Mouse (Mus musculus) gastrocnemius, postnatal 14 days (tissue): Measurements from ENCODE around the gene Sync. TPM values are rescaled to one million over a fixed set of nuclear protein-coding genes. Genes with fewer than 3 reads are reported as not detected.

Experiments
- DNase-seq: peaks from one replicate; pipeline ENCODE4 v3.0.0; 2021; ENCODE audit warnings: mixed read lengths
- intact Hi-C: fragments of 180-260 bp; cut with DNase I; formaldehyde crosslinking; loops from one replicate; pipeline ENCODE4 v1.15.1; 2025; ENCODE audit warnings: low total_unique reads
- total RNA-seq, 2 experiments: library from RNA; stranded (reverse); gene quantifications; 2 replicates each; pipeline ENCODE4 v1.2.3; 2021

Gene Sync
- total RNA-seq, 2 experiments from 2014 or later, result 50.0 to 63.6 TPM

DNA sequence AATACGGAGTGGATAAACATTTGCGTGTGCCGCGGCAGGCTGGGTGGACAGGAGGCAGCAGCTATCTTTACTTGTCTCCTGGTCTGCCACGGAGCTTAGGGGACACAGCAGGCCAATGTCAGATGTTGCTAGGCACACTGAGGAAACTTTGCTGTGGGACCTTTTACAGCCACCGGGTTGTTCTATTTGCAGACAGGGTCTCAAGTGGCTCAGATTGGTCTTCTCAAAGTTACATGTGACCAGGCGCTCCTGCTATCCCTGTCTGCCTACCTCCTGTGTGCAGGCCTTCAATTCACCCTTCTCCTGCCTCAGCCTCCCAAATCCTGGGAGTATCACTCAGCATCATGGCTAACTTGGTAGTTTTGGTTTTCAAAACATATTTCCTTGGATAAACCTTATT, 8.6 kb downstream of the Sync start:
- intact Hi-C loops, result no loop called here
- no peak for DNase-seq

DNA sequence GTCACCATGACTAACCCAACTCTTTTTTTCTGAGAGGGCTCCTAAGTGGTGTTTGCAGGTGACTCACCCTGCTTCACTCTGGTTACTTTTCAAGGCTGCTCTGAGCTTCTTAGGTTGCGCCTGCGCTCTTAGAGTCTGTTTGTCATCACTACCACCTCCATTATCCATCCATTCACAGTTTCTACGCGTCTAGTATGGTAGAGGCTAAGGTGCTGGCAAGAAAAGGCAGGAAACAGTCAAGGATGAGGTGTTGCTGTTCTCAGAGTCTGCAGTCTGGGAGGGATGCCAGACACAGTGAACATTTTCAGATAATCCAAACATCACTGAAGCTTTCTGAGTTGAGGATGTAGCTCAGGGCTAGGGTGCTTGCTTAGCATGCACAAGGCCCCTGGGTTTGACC, 10.3 kb downstream of the Sync start:
- DNase-seq, result no peak

DNA sequence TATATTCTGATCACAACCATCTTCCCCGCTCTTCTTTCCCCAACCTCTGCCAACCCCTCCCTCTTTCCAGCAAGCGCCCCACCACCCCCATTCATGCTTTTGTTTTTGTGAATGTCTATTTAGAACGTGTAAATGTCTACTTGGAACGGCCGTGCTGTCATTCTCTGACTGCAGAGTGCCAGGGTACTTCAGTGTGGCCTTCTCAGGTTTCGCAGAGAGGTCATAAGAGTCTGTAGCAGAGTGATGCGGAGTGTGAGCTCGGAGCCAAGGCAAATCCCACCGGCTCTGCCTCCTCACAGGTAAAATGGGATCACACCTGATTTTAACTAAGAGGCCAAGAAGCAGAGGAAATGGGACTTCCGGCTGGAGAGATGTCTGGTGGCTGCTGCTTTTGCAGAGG, 11.7 kb downstream of the Sync start:
- no peak for DNase-seq
- intact Hi-C loops, result no loop called here

More for the DNA sequence above, 10.3 kb downstream of the Sync start:
- intact Hi-C loops, result no loop called here

DNA sequence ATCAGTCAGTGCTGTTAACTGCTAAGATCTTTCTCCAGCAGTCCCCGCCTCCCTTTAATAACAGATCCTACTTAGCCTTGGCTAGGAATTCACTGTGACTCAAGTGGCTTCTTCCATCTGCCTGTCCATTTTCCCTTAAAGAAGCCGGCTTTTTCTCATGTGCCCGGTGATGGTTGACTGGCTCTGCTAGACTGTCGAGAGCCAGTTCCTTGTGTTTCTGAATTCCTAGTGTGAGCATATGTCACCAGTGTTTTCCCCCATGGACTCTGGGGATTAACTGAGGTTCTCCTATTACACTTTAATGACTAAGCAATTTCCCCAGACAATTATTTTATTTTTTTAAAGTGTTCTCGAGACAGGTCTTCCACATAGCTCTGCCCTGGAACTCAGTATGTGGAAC, 16.0 kb downstream of the Sync start:
- intact Hi-C loops, result no loop called here

DNA sequence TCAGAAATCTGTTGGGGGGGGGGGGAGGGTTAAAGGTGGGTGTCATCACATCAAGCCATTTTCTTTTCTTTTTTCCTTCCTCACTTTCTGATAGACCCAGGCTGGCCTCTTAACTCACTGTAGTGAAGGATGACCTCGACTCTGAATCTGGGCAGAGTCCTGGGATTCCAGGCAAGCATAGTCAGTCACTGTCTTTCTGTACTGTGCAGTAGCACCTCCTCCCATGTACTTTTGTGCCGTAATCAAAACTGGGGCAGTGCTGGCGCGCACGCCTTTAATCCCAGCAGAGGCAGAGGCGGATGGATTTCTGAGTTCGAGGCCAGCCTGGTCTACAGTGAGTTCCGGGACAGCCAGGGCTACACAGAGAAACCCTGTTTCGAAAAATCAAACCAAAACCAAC, 16.4 kb downstream of the Sync start:
- no peak for DNase-seq
- intact Hi-C loops, result no loop called here

More for the DNA sequence above, 16.0 kb downstream of the Sync start:
- DNase-seq, result no peak

DNA sequence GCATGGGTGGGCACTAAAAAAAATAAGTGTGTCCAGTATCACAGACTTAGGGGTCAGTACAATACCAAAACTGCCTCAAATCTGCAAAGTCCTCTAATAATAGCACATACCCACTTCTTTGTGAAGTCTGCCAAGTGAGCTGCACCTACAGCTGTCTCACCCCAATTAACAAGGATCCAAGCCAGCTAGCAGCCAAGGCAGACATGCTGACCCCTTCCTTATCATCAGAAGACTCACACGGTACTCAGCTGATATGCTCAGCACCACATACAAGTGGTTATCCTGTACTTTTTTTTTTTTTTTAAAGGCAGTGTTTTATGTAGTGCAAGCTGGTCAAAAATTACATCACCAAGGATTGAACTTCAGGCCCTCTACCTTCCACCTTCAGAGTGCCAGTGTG, 16.9 kb downstream of the Sync start:
- intact Hi-C loops, result no loop called here
- DNase-seq, result no peak

DNA sequence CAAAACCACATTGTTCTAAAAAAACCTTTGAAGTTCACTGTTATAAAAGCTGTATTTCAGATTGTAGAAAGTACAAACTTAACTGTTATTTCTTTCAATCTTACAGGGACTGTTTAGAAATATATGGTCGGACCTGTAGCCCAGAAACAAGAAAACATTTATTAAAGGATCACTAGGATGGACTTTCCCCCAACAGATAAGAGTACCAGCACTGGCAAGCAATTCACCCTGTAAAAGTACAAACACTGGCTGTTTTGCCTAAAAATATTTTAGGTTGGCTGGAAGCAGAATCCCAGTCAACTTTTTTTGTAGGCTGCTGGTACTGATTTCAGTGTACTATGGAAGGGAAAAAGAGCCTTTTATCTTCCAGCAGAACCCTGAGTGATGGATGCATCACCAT, 20.5 kb downstream of the Sync start:
- no peak for DNase-seq
- intact Hi-C loops, result no loop called here

DNA sequence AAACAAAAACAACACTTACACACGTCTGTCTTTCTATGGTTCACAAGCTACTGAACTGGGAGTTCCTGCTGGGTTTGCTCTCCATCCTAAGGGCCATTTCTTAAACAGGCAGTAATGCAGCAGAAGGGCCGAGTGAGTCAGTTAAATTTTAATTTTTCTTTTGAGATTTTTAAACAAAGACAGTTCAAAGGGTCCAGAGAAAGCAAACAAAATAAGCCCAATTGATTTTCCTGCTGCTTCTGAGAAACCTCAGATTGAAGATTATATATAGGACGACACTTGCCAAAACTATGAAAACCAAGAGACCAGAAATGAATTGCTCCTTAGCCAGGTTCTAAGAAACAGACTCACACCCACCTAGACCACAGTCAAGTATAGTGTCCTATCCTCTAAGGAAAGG, 26.5 kb downstream of the Sync start:
- DNase-seq, result no peak
- intact Hi-C loops, result no loop called here

DNA sequence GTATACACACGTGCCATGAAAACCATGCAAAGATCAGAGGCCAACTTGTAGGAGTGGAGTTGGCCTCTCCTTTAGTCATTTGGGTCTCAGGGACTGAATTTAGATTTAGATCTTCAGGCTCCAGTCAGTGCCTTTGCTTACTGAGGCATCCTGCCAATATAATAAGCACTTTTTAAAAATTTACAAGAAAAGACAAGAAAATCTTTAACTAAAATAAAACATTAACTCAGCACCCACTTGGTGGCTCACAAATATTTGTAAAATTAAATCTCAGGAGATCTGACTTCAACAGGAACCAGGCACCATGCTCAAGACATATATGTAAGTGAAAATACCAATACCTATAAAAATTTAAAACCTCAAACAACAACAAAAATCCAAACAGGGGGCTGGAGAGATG, 33.5 kb downstream of the Sync start:
- intact Hi-C loops, result no loop called here
- no peak for DNase-seq

DNA sequence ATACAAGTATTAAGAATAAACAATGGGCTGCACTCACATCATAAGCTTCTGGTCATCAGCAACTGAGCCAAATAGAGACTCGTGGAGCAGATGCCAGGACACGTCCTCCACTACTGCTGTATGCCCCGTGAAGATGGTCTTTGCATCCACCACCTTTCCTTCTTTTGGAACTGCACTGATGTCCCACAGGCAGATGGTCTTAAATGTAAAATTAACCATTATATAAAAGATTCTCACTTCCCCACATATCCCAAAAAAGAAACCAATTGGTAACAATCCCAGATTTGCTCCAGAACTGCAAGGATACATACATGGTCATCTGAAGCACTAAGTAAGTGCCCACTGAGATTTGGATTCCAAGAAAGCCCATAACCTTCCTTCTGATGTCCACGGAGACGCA, 34.6 kb downstream of the Sync start:
- intact Hi-C loops, result no loop called here

DNA sequence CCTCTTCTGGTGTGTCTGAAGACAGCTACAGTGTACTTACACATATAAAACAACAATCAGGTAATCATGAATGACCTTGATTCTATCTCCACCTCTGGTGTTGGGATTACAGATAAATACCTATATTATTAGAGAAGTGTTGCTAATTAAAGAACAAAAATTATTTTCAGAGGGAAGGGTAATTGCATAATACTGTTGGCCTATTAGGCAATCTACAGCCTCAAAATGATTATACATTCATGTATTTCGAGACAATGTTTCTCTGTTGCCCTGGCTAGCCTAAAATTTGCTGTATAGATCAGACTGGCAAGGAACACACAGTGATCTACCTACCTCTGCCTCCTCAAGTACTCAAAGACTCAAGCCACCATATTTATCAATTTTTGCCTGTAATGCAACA, 36.1 kb downstream of the Sync start:
- DNase-seq, result no peak
- intact Hi-C loops, result no loop called here

More for the DNA sequence above, 34.6 kb downstream of the Sync start:
- DNase-seq, result no peak

DNA sequence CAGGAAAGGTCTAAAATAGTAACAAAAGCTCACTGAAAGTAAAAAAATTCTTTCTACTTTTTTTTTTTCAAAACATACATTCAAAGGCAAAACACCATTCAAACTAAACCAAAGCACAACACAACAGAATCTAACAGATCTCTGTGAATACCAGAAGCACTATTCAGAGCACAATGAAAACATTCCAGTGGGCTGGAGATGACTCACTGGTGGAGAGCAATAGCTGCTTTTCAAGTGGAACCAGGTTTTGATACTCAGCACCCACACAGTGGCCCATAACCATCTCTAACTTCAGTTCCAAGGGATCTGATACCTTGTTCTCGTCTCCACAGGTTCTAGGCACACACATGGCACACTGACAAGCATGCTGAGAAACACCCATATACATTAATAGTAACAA, 37.3 kb downstream of the Sync start:
- intact Hi-C loops, result no loop called here
- DNase-seq, result no peak

DNA sequence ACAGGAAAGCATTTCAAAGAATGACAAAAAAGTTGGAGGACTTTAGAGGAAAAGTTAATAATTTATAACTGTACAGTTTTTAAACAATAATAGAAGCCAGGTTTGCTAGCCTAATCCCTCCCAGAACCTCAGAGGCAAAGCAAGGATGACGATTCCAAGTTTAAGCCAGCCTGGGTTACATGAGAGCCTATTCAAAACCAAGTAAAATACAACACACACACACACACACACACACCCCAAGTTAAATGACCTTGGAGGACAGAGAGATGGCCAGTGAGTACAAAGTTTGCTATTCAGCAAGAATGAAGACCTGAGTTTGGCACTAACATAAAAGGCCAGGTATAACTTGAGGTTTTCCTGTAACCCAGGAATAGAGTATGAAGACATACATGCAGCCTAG, 38.8 kb downstream of the Sync start:
- no peak for DNase-seq
- intact Hi-C loops, result no loop called here

DNA sequence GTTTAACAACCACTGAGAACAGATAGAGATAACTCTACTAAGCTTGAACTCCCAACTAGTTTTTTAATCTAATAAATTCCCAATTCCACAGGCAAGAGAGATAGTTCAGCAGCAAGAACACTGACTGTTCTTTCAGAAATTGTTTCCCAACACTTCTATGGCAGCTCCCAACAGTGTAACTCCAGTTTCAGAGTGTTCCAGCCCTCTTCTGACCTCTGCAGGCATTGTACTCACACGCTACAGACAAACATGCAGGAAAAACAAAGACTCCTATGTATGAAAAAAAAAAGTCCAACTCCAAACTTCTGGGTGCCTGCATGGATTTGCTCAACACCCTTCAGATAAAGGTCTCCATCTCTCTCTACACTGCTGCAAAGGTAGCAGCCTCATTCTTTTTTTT, 45.4 kb downstream of the Sync start:
- intact Hi-C loops, result no loop called here
- no peak for DNase-seq

DNA sequence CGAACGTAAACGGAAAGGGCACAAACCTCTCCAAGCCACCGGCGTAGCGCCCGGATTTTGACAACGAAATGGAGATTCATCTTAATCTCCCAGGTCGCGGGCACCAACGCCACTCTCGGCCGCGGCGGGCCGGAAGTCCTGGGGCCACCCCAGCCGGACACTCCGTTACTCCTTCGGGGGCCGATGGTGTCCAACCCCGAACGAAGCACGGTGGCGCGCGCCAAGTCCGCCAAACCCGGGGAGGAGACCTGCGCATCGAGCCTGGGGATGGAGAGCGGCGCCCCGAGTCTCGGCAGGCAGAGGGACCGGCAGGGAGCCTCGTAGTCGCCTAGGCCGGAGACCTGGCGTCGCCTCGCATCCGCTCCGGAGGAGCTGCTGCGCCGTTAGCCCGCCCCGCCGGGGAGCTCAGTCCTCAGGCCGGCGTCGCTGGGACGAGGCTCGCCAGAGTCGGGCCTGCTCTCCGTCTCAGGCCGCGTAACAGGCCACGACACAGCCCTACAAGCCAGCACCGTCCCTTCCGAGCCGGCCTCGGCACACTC, 47.3 kb downstream of the Sync start:
- intact Hi-C loops, result no loop called here
- no peak for DNase-seq

DNA sequence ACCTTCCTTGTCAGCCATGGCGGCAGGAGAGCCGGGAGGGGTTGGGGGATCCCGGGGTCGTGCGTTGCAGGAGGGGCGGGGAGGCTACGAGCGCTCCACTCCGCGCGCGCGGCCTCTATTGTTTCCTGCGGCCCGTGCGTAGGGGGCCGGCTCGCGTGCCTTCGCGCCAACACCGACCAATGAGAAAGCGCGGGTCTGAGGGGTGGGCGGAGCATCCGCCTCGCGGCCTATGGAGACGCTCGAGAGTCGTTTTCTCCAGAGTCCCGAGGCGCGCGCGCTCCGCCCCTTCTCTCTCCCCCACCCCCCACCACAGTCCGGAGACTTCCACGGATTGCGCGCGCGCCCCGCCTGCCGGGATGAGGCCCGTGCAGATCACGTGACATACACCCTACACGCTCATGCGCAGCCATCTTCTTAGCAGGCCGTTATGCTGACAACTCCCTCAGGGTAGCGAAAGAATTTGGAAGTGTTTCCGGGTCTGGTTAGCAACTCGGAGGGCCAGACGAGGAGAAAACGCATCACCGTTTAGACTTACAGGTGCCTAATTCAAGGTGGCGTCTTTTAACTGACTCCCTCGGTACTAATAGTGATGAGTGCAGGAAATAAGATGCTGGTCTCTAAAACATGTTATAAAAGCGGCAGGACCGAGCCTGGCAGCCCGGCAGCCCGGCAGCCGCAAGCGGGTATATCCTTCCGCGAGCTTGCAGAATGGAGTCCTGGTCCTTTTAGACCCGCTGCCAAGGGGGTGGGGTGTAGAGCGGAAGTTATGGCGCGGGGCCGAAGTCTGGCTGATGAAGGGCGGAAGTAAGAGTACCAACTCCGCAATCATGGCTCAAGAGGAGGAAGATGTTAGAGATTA, 48.0 kb downstream of the Sync start, which contains the start of the genes Rbbp4 and Zbtb8os:
TSS of gene Rbbp4 (minus strand) at position 155 of the 859 bp plus-strand sequence.
TSS of gene Zbtb8os (plus strand) at position 480 of the 859 bp plus-strand sequence.
- intact Hi-C loops, result no loop called here

DNA sequence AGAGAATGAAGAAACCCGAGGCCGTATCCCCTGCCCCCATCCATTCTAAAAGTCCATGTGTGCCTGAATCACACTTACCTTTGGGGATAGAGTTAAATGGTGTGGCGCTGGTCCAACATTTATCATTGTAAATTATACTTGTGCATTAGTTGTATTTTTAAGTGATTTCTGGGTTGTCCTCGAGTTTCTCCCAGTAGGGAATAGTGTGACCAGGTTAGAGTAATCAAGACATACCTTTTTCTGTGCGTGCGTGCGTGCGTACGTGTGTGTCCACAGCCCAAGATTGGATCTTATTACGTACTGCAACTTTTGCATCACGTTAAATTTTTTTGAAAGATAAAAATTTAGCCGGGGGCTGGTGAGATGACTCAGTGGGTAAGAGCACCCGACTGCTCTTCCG, 48.9 kb downstream of the Sync start:
- intact Hi-C loops, result no loop called here

More for the DNA sequence above, 48.0 kb downstream of the Sync start, which contains the start of the genes Rbbp4 and Zbtb8os:
- DNase-seq, result peak; percentile 98

DNA sequence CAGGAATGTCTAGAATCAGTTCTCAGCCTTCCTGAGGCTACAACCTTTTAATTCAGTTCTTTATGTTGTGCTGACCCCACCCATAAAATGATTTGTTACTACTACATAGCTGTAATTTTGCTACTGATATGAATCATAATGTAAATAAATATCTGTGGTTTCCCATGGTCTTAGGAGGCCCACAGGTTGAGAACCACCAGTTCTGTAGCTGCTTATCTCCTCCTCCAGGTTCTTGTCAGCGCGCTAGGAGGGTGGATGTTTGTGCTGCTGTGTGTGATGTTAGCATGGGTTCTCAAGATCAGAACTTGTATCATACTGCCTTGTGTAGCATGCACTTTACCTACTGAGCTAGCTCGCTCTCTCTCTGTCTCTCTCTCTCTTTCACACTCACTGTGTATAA, 52.3 kb downstream of the Sync start:
- no peak for DNase-seq
- intact Hi-C loops, result no loop called here

More for the DNA sequence above, 48.9 kb downstream of the Sync start:
- DNase-seq, result no peak

DNA sequence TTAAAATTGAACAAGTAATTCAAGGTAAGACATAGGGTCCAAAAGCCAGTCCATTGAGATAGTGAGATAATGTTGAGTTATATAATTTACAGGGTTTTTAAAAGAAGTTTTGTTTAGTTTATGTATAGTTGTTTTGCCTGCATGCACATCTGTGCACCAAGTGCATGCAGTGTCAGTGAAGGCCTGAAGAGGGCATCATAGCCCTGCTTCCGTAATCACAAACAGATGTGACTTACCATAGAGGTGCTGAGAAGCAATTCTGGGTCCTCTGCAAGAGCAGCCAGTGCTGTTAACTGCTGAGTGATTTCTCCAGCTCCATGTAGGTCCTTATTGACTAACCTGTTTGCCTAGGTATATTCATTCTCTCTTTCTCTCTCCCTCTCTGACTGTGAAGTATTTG, 54.5 kb downstream of the Sync start:
- intact Hi-C loops, result no loop called here
- no peak for DNase-seq

DNA sequence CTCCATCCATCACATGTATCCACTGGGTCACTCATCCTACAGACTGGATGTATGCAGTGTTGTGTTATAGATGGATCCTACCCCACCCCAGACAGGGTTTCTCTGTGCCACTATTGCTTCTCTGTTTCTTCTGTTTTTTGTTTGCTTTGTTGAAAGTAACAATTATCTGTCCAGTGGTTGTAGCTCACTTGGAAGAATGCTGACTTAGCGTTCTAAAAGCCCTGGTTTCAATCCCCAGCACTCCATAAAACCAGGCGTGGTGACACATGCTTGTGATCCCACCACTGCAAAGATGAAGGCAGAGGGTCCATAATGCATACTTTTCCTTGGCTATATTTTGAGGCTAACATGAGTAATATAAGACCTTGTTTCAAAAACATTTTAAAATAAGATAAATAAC, 55.3 kb downstream of the Sync start:
- no peak for DNase-seq
- intact Hi-C loops, result no loop called here

DNA sequence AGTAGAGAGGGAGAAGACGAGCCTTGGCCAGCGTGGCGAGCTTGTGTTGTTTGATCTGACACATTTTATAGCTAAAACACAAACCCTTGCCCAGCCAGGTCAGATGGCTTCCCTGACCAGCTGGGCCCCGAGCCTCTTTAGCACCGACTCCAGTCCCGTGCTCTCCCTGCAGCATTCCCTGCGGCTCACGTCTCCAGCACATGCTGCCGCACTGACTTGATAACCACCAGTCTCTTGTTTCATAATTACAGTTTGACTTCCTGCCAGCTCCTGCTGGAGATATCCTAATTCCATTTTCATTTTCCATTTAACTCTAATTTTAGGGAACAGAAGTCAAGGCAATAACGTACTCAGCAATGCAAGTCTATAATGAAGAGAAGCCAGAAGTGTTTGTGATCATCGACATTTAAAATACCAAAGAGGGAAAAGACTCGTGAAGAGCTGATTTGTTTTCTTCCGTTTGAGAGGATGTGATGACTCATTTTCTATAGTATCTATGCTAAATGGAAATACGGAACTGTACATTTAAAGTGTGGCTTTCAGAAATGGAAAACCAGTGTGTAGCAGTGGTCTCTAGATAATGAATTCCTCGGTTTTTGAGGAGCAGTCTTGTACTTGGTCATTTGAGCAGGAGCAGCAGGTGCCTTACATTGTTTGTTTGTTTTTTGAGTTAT, 59.2 kb downstream of the Sync start:
- intact Hi-C loops, result no loop called here
- DNase-seq, result no peak
